8 mouse cellular contexts compared by ENCODE assay signal in the genomic region with DNA sequence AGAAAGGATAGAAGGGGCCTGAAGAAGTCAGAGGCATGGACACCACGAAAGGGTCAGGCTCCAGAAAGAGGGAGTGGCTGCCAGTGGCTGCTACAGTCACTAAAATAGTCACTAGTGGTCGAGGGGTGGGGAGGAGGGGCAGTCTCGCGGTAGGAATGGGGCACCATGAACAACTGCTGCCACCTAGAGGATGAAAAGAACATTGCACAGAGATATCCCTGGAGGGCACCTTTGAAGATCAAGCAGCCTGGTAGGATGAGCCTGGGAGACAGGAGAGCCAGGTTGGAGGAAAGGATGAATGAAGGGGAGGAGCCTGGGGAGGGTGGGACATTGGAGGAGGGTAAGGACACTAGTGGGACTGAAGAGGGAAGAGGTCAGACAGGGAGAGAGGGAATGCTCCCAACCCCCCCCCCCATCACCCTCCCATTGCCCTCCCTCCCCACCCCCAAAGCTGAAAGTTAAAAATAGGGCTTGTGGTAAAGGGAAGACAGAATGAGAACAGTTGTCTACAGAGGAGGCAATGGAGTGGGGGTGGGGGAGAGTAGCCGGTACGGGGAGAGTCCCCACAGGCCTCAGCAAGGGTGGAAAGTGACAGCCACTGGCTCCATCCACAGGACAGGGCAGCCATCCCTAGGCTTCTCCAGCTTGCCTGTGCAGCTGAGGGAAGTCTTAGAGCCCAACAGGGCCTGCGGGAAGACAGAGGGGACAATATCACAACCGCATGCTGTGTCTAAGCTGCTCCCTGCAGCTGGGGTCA. TPM values are rescaled to one million over a fixed set of nuclear protein-coding genes. Genes with fewer than 3 reads are reported as not detected.
DNase-seq lines count a peak whose midpoint lies in the region; ATAC-seq and TF ChIP-seq lines count a peak whose summit lies in the region.

No protein-coding gene starts in this region.

- no peak overlapping the region for H3K9ac ChIP-seq in hindbrain, postnatal 0 days (replicated peaks; ENCODE audit: low read length)

- DNase-seq in heart, adult 11 months = peak; percentile 94
- DNase-seq in heart, postnatal 25 days (ENCODE audit: low spot score) = no peak
- DNase-seq in cerebellum, adult 8-10 months = peak; percentile 56
- peak; percentile 79 for DNase-seq in forelimb bud, embryonic 11.5 days (ENCODE audit: low read depth, low spot score)
- DNase-seq in hindbrain, postnatal 0 days (ENCODE audit: low spot score) = peak; percentile 85
- peak; percentile 51 to 57 for DNase-seq in left cerebral cortex, adult 2 months (ENCODE audit: extremely low spot score in 1 of 2, low spot score in 2 of 2)
- DNase-seq in right cerebral cortex, postnatal 14 days = peak; percentile 43

- H3K27ac ChIP-seq in hindbrain, postnatal 0 days = no peak overlapping the region
- H3K27ac ChIP-seq in left cerebral cortex, adult 2 months = no peak overlapping the region

- ATAC-seq in hindbrain, postnatal 0 days = peak; percentile 82
- 0 out of 2 replicates have a peak, but pooled peaks have one; percentile 58 for ATAC-seq in megakaryocyte, adult 5-6 weeks (ENCODE audit: poor library complexity, severe bottlenecking)

- H3K9me3 ChIP-seq in hindbrain, postnatal 0 days (ENCODE audit: low read length) = no peaks in the 10 kb centered on the region

- H3K36me3 ChIP-seq in hindbrain, postnatal 0 days (ENCODE audit: insufficient read depth, low read length) = no peaks in the 10 kb centered on the region

- no peaks in the 10 kb centered on the region for H3K4me1 ChIP-seq in hindbrain, postnatal 0 days (ENCODE audit: insufficient read depth, low read length)

- no peak overlapping the region for H3K4me3 ChIP-seq in hindbrain, postnatal 0 days (ENCODE audit: low read length)
- H3K4me3 ChIP-seq in left cerebral cortex, adult 2 months = no peak overlapping the region

- WGBS in hindbrain, postnatal 0 days = 10% methylated on average over 8 of the region's 8 CpGs

- intact Hi-C loops in heart, postnatal 25 days (cut with DNase I) = no loop called here
- intact Hi-C loops in left cerebral cortex, adult 2 months (cut with DNase I) = loop anchor here (1.0 kb wide), 1 partner anchor 288 kb away; no protein-coding TSS in a partner anchor

- peak; percentile 90 for TF ChIP-seq CTCF in hindbrain, postnatal 0 days (IDR thresholded peaks at IDR 0.05; ENCODE audit: low read depth)
- peak; percentile 83 for TF ChIP-seq CTCF in left cerebral cortex, adult 2 months (IDR thresholded peaks at IDR 0.05)

- H3K27me3 ChIP-seq in hindbrain, postnatal 0 days (ENCODE audit: insufficient read depth, low read length) = peaks cover 6% of the 10 kb centered on the region; the same call in 1 of the 2 replicates

- H3K4me2 ChIP-seq in hindbrain, postnatal 0 days (ENCODE audit: low read depth, low read length) = no peak overlapping the region

RNA-seq across cellular contexts. Expression of a gene that starts 20.5 kb away (rescaled TPM):
- 1 to 10 TPM in 1 of 2 experiments, under 1 TPM in 1; 0.78 to 1.4 TPM for total RNA-seq in heart, postnatal 25 days (2021)
- total RNA-seq in hindbrain, postnatal 0 days (2014; rRNA removed) = 22.6 and 36.6 TPM in 2 replicates
- 62.9 and 63.3 TPM in 2 replicates for polyA plus RNA-seq in hindbrain, postnatal 0 days (2015; fragmentation: Nextera tagmentation; extraction: Ambion mirVana)
- total RNA-seq in left cerebral cortex, adult 2 months (2021) = 10 to 100 TPM in 1 of 2 experiments, 1 to 10 TPM in 1; 8.9 to 11.0 TPM
- total RNA-seq in megakaryocyte, adult 5-6 weeks (2015) = not detected in 2 replicates
- not detected in 2 replicates for total RNA-seq in megakaryocyte, adult 5-6 weeks (2017)
